Mouse (Mus musculus) monocyte, adult 2 months (primary cell): ENCODE measurements around the gene Tnfrsf8.

ENCODE experiments used
- DNase-seq, 2 experiments: peaks; one replicate each; pipeline ENCODE4 v3.0.0; 2022; ENCODE audit warnings: low spot score in 2 of 2, low read depth in 1 of 2

Gene Tnfrsf8

DNA sequence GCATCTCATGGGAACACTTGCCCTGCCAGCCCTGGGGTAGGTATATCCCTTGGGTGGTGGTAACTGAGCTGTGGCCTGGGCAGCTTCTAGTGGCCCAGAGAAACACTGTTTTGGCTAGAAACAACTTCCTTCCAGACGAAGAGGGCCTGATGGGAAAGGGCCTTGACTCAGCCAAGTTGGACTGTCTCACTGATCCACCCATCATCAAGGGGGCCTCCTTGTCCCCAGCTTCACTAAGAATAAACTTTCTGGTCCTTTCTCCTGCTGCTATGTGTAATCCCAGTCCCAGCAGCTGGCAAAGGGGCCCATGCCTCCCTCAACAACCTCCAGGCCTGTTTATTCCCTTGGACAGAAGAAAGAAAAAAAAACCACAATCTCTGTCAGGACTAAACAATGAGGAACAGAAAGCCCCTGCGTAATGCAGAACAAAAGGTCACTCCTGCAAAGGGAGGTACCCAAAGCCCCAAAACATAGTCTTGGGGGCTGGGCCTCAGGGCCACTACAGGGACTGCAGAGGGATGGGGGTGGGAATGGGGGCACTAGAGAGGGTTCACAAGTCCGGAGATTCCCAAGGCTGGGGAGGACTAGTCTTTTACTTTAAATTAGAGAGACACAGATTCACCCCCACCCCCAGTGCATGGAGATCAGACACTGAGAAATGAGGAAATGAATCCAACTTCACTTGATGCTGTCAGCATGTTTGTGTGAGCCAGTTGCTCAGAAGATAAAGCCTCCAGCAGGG is 81.3 kb downstream of the Tnfrsf8 start:
- DNase-seq: peak; percentile 75 to 76

DNA sequence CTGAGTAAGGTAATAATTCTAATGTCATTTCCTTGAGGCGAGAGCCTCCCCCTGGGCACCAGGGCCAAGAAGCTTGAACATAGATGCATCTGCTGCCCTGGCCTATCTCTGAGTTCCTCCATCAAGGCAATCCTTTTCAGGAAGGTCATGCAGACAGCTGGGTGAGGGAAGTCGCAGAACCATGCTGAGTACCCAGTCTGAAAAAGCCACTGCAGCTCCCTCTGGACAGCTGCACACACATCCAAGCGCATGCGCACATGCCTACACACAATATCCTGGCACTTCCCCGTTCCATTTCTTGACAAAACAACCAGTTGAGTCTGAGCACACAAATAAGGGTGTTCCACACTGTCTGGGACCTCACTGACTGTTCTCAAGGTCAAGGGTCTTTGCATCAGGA is 83.2 kb downstream of the Tnfrsf8 start:
- no peak for DNase-seq

DNA sequence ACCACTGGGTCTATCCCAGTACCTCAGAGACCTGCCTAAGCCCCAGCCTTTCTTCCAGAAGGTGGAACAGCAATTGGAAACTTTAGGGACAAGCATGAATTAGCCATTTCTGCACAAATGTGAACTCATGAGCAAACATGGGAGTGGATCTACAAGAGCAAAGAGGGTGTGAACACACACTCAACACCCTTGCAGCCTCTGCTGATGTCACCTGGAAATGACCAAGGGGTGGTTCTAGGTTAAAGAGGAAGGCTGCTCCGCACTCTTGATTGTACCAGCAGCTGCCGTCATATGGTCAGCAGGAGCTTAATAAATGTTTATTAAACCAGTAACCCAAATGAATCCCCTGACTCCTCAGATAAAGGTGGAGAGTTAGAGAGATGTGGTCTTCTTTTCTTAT is 84.3 kb downstream of the Tnfrsf8 start:
- no peak for DNase-seq

DNA sequence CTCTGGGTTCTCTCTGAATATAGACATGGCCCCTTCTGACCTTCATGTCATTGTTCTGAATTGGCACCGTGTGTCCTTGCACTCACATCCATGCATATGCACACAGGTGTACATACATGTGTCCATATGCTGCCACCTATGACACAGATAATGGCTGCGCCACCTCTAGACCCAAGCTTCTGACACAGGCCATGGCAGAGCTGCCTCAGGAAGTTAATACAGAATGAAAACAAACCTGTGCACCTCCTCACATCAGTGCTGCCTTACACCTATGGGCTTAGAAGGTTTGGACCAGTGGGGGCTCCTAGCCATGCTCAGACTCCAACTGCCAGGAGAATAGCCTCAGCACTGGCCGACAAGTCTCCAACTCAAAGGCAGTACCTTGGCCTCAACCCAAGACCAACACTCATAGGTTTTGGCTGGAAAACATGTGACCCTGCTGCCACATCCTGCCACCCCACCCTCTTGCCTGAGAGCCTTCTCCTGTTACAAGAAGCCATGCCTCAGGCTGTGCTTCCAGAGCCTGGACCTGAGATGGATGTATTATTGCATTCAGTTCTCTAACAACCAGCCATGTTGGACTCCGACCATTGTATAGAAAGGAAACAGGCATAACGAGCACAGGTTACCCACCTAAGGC is 85.3 kb downstream of the Tnfrsf8 start:
- no peak for DNase-seq

DNA sequence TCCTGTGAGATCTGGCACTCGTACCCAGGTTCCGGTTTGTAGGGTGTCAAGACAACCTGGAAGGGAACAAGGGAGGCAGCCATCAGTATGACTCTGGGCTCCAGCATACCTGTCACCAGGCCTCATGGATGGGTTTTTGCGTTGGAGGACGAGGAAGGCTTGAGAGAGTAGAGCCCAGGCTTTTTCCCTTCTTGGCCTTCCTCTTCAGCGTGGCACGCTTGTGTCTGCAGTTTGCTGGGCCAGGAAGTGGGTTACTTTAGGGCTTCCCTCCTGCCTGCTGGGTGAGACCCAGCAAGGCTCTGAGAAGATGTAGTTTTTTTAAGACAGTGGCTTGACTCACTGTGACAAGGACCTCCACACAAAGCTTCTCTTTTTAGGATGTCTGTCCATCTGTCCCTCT is 85.9 kb downstream of the Tnfrsf8 start:
- no peak for DNase-seq

DNA sequence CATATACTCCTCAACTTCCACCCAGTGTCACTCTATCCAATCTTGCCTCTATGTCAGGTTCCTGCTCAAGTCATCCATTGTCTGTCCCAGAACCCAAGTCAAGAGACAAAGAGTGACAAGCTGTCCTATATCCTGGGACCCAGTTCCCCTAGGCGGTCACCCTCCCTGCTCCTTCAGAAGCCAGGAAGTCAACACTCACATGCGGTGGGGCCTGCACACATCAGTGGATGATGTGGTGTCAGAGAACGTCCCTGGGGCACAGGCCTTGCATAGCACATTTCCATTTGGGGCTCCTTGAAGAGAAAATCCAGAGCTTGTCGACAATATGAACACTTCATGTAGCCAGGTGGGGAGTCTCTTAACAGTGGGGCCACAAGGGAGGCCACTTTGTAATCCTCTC is 90.4 kb downstream of the Tnfrsf8 start:
- DNase-seq: no peak

DNA sequence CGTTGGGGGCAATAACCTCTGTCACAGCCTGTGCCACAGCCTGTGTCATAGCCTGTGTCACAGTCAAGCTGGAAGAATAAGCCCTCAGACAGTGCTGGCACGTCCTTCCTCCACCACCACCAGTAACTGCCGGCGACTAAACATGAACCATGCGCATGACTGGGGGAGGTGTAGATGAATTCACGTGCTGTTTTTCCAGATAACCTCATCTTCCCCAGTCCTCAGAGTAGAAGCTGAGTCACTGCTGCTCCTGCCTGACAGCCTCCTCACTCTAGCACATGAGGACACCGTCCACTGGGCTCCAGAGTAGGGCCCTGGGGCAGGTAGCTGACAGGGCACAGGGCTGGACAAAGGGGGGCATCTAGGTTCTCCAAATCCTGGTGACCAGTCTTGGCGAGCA is 92.9 kb downstream of the Tnfrsf8 start:
- no peak for DNase-seq

DNA sequence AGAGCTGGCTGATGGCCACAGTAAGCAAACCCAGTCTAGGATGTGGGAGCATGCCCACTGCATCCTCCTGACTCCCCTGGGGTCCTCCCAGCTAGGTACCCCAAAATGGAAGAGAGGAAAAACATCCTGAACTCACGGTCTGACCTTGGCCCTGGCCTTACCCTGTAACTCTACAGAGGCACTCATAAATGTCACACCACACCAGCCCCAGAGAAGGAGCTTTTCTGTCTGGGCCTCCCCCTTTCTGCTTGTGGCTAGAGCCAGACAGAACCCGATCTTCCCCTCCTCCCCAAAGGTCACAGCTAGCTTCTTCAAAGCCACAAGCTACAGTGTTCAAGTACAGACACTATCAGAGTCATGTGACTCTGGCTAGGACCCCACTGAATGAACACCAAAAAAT is 93.6 kb downstream of the Tnfrsf8 start:
- DNase-seq: no peak

DNA sequence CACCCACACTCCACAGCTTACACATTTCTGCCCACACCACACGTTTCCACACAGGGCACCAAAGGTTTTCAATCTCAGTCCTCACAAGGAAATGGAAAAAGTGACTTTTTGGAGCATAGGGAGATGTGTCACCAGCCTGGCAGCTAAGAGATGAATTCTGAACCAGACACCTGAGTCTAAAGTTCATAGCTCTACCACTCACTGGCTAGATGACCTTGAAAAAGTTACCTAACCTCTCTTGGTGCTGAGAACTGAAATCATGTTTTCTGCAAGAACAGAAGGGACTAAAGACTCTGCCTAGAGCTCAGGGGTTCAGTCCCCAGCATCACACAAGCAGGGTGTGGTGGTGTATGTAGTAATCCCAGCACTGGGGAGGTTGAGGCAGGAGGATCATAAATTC is 95.0 kb downstream of the Tnfrsf8 start:
- no peak for DNase-seq

DNA sequence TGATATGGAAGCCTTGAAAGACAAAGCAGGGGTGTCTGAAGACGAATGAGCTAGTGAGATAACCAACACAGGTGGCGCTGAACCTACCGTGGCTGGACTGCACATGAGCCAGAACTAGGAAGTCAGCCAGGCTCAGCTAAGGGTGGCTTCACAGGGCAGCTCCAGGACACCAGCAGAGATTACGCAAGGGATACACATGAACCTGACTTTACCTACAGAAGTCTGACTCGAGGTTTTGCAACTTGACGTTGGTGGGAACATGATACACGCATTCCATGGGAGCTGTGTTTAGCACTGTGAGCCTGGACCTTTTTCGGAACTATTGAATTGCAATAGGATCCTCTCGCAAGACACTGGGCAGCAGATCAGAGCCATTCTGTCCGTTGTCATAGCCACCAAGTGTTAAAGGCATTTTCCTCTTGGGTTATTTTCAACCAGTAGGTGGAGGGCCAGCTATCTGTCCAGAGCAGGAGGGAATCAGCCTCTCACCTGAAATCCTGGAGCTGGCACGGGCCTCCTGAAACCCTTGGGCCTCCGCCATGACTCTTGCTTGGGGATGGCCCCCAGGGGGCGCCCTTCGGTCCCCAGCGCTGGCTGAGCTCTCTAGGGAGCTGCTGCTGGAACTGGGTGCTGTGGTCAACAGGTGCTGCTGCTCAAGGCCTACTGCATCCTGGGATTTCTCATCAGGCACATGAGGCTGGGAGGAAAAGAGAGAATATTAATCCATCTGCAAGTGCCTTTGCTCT is 95.6 kb downstream of the Tnfrsf8 start:
- no peak for DNase-seq

DNA sequence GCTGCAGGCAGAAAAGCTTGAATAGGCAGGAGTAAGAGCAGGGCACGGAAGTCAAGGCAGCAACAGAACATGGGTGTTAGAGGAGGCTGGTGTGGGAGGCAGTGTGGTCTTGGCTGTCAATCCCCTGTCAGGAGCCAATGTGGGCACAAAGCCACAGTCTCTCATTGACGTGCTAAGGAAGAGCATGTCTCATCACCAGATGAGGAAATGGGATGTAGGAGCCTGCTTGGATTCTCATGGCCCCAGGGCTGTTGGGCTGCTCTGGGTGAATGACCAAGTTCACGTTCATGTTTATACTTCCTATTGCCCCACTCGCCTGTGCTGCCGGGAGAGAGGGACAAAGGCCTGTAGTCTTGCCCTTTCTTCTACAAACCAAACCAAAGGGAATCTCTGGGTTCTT is 97.1 kb downstream of the Tnfrsf8 start:
- DNase-seq: no peak
